Mouse (Mus musculus): ENCODE measurements around the gene Cyp1a1. TPM values are rescaled to one million over a fixed set of nuclear protein-coding genes. Genes with fewer than 3 reads are reported as not detected.

Cyp1a1 gene
- total and polyA plus RNA-seq, 3 experiments = not detected

DNA sequence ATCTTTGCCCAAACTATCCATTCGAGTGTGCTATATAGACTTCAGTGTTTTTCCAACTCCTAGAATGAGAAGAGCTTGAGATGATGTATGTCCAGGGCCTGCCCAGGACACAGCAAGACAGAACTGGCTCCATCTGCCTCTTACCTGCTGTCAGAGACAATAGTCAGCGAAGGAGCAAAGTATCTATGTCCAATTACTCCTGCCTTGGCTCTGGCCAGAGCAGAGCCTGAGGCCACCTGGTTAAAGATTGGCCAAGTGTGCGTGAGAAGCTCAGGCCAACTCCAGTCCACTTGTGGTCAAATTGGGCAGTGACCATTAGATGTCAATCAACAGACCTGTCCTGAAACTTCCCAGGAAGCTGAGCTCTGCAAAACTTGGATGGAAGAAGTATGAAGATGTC lies 18.2 kb upstream of the Cyp1a1 start:
- no peaks in the 10 kb centered on the region for H3K9me3 ChIP-seq (replicated peaks)
- peaks cover 32% of the 10 kb centered on the region for H3K27me3 ChIP-seq (ENCODE audit: insufficient read depth, low read length)
- H3K4me3 ChIP-seq (ENCODE audit: low read depth, low read length) = no peak overlapping the region
- no peak for TF ChIP-seq CTCF (IDR thresholded peaks at IDR 0.05; ENCODE audit: low read depth, low read length)
- no peak for TF ChIP-seq GATA1 (IDR thresholded peaks at IDR 0.05; ENCODE audit: borderline replicate concordance, low read length)
- TF ChIP-seq GATA2 (IDR thresholded peaks at IDR 0.05; ENCODE audit: borderline replicate concordance, low read depth, low read length) = no peak
- TF ChIP-seq TAL1 (conservative IDR thresholded peaks at IDR 0.05; ENCODE audit: low read depth, low read length) = no peak
- no peak for TF ChIP-seq POLR2AphosphoS5 (IDR thresholded peaks at IDR 0.05; ENCODE audit: insufficient replicate concordance, low read depth, low read length)
- H3K36me3 ChIP-seq (replicated peaks) = no peaks in the 10 kb centered on the region
- no peak for DNase-seq (ENCODE audit: low spot score)
- no peak for ATAC-seq (ENCODE audit: extremely low read depth, insufficient number of reproducible peaks, low FRiP score, poor library complexity, severe bottlenecking)
- no peaks in the 10 kb centered on the region for H3K4me1 ChIP-seq (ENCODE audit: insufficient read depth, low read depth, low read length)

DNA sequence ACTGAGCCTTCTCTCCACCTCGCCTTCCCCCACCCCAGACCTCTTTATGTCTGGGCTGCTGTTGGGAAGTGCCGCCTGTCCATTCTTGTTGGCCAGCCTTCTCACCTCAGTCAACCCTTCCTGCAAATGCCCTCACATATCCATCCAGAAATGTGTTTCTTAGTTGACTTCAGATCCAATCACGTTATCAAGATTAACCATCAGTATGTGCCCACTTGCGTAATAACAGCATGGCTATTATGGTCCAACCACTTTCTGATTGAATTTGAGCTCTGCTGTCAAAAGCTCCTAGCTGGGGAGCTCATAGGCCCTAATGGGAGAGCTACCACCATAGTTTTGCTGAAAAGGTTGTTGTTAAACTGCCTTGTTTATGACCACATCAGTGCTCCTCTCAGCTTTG lies 16.7 kb upstream of the Cyp1a1 start:
- DNase-seq (ENCODE audit: low spot score) = no peak
- no peak for ATAC-seq (ENCODE audit: extremely low read depth, insufficient number of reproducible peaks, low FRiP score, poor library complexity, severe bottlenecking)

DNA sequence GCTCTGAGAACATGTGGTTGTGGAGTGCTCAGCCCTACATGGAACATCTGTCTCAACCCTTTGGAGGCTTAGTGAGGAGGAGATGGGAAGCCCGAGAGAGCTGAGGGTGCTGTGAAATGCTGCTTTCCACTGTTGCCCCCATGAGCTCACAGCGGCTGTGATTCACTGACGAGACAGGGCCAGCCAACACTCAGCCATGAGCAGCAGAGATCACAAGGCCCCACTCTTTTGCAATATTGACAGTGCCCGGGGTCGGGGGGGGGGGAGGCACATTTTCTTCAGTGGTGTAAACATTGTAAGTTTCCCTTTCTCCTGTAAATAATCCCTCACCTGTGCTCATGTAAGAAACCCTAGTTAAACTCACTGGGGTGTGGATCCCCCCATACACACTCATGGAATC lies 16.2 kb upstream of the Cyp1a1 start:
- Histone ChIP-seq H3K36me3 (replicated peaks) (no peaks in the 10 kb centered on the region), H3K4me3 (ENCODE audit: low read depth, low read length) (no peak overlapping the region), H3K9me3 (replicated peaks) (no peaks in the 10 kb centered on the region), H3K27me3 (ENCODE audit: insufficient read depth, low read length) (peaks cover 24% of the 10 kb centered on the region), H3K4me1 (ENCODE audit: insufficient read depth, low read depth, low read length) (no peaks in the 10 kb centered on the region)
- TF ChIP-seq CTCF (IDR thresholded peaks at IDR 0.05; ENCODE audit: low read depth, low read length) (no peak), GATA2 (IDR thresholded peaks at IDR 0.05; ENCODE audit: borderline replicate concordance, low read depth, low read length) (no peak), POLR2AphosphoS5 (IDR thresholded peaks at IDR 0.05; ENCODE audit: insufficient replicate concordance, low read depth, low read length) (no peak), TAL1 (conservative IDR thresholded peaks at IDR 0.05; ENCODE audit: low read depth, low read length) (no peak), GATA1 (IDR thresholded peaks at IDR 0.05; ENCODE audit: borderline replicate concordance, low read length) (no peak)
- no peak for DNase-seq (ENCODE audit: low spot score)
- ATAC-seq (ENCODE audit: extremely low read depth, insufficient number of reproducible peaks, low FRiP score, poor library complexity, severe bottlenecking) = no peak

More for the DNA sequence above, 16.7 kb upstream of the Cyp1a1 start:
- Histone ChIP-seq H3K27me3 (ENCODE audit: insufficient read depth, low read length) (peaks cover 28% of the 10 kb centered on the region), H3K4me1 (ENCODE audit: insufficient read depth, low read depth, low read length) (no peaks in the 10 kb centered on the region), H3K36me3 (replicated peaks) (no peaks in the 10 kb centered on the region), H3K4me3 (ENCODE audit: low read depth, low read length) (no peak overlapping the region), H3K9me3 (replicated peaks) (no peaks in the 10 kb centered on the region)
- no peak for TF ChIP-seq GATA2 (IDR thresholded peaks at IDR 0.05; ENCODE audit: borderline replicate concordance, low read depth, low read length)
- TF ChIP-seq CTCF (IDR thresholded peaks at IDR 0.05; ENCODE audit: low read depth, low read length) = no peak
- no peak for TF ChIP-seq TAL1 (conservative IDR thresholded peaks at IDR 0.05; ENCODE audit: low read depth, low read length)
- no peak for TF ChIP-seq POLR2AphosphoS5 (IDR thresholded peaks at IDR 0.05; ENCODE audit: insufficient replicate concordance, low read depth, low read length)
- TF ChIP-seq GATA1 (IDR thresholded peaks at IDR 0.05; ENCODE audit: borderline replicate concordance, low read length) = no peak

DNA sequence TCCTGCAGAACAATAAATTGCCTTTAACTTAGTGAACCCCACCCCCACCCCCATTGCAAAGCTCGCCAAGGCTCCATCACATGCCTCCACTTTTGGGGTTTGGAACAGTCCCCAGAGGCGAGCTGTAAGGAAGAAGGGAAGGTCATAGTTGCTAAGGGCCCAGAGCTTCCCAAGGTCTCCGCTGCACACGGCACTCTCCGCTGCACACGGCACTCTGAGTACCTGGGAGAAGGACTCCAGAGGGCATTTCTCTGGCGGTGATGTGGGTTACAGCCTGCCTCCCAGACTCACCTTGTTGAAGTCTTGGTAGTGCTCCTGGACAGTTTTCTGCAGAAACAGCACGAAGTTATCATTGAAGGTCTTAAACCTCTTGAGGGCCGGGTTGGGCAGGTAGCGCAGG lies 6.3 kb upstream of the Cyp1a1 start:
- Histone ChIP-seq H3K9me3 (replicated peaks) (no peaks in the 10 kb centered on the region), H3K27me3 (ENCODE audit: insufficient read depth, low read length) (peaks cover 40% of the 10 kb centered on the region), H3K36me3 (replicated peaks) (no peaks in the 10 kb centered on the region), H3K4me1 (ENCODE audit: insufficient read depth, low read depth, low read length) (no peaks in the 10 kb centered on the region), H3K4me3 (ENCODE audit: low read depth, low read length) (no peak overlapping the region)
- DNase-seq (ENCODE audit: low spot score) (no peak), ATAC-seq (ENCODE audit: extremely low read depth, insufficient number of reproducible peaks, low FRiP score, poor library complexity, severe bottlenecking) (no peak)
- TF ChIP-seq TAL1 (conservative IDR thresholded peaks at IDR 0.05; ENCODE audit: low read depth, low read length) (no peak), GATA1 (IDR thresholded peaks at IDR 0.05; ENCODE audit: borderline replicate concordance, low read length) (no peak), POLR2AphosphoS5 (IDR thresholded peaks at IDR 0.05; ENCODE audit: insufficient replicate concordance, low read depth, low read length) (no peak), GATA2 (IDR thresholded peaks at IDR 0.05; ENCODE audit: borderline replicate concordance, low read depth, low read length) (no peak), CTCF (IDR thresholded peaks at IDR 0.05; ENCODE audit: low read depth, low read length) (no peak)

DNA sequence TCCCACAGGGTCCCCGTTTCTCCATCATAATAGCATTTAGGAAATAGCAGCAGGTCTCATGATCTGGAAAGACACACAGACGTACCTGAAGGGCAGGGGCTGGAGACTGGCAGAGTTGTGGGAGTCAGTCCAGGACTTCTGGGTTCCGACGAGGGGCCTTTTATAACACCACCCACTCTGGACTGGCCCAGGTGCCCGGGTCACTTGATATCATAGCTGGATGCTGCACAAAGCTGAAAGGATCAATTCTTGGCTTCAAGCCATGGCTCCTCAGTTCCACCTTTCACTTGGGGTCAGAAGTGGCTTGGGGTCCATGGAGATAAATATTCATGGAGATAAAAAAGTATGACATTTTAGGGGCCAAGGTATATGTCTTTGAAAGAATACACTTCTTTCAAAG lies 4.2 kb upstream of the Cyp1a1 start, which contains the start of gene Cyp1a2:
Cyp1a2 (minus strand) TSS at position 184 of the 400 bp plus-strand sequence.
- no peak for ATAC-seq (ENCODE audit: extremely low read depth, insufficient number of reproducible peaks, low FRiP score, poor library complexity, severe bottlenecking)
- DNase-seq (ENCODE audit: low spot score) = no peak
- Histone ChIP-seq H3K9me3 (replicated peaks) (no peaks in the 10 kb centered on the region), H3K4me3 (ENCODE audit: low read depth, low read length) (no peak within 1 kb of the TSS), H3K27me3 (ENCODE audit: insufficient read depth, low read length) (peaks cover 42% of the 10 kb centered on the region), H3K36me3 (replicated peaks) (no peaks in the 10 kb centered on the region), H3K4me1 (ENCODE audit: insufficient read depth, low read depth, low read length) (no peaks in the 10 kb centered on the region)
- TF ChIP-seq POLR2AphosphoS5 (IDR thresholded peaks at IDR 0.05; ENCODE audit: insufficient replicate concordance, low read depth, low read length) = no peak
- no peak for TF ChIP-seq GATA2 (IDR thresholded peaks at IDR 0.05; ENCODE audit: borderline replicate concordance, low read depth, low read length)
- no peak for TF ChIP-seq CTCF (IDR thresholded peaks at IDR 0.05; ENCODE audit: low read depth, low read length)
- TF ChIP-seq TAL1 (conservative IDR thresholded peaks at IDR 0.05; ENCODE audit: low read depth, low read length) = no peak
- TF ChIP-seq GATA1 (IDR thresholded peaks at IDR 0.05; ENCODE audit: borderline replicate concordance, low read length) = no peak

DNA sequence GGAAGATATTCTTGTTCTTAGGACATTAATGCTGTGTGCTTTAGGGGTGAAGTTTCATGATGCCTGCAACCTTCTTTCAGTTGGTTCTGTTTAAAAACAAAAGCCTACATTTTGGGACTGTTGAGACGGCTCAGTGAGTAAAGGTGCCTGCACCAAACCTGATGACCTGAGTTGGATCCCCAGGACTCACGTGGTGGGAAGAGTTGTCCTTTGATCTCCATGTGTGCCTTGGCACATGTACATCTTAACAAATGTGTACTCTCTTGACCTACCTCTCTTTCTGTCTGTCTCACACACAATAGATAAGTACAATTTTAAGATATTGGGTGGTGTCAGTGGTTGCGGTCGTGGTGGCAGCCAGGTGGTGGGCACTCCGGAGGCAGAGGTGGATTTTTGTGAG lies 1.7 kb upstream of the Cyp1a1 start:
- DNase-seq (ENCODE audit: low spot score) (no peak), ATAC-seq (ENCODE audit: extremely low read depth, insufficient number of reproducible peaks, low FRiP score, poor library complexity, severe bottlenecking) (no peak)
- Histone ChIP-seq H3K4me3 (ENCODE audit: low read depth, low read length) (no peak overlapping the region), H3K9me3 (replicated peaks) (no peaks in the 10 kb centered on the region), H3K4me1 (ENCODE audit: insufficient read depth, low read depth, low read length) (no peaks in the 10 kb centered on the region), H3K36me3 (replicated peaks) (no peaks in the 10 kb centered on the region), H3K27me3 (ENCODE audit: insufficient read depth, low read length) (peaks cover 30% of the 10 kb centered on the region)
- TF ChIP-seq TAL1 (conservative IDR thresholded peaks at IDR 0.05; ENCODE audit: low read depth, low read length) (no peak), GATA1 (IDR thresholded peaks at IDR 0.05; ENCODE audit: borderline replicate concordance, low read length) (no peak), GATA2 (IDR thresholded peaks at IDR 0.05; ENCODE audit: borderline replicate concordance, low read depth, low read length) (no peak), POLR2AphosphoS5 (IDR thresholded peaks at IDR 0.05; ENCODE audit: insufficient replicate concordance, low read depth, low read length) (no peak), CTCF (IDR thresholded peaks at IDR 0.05; ENCODE audit: low read depth, low read length) (no peak)
